Mouse (Mus musculus): ENCODE data around the gene Ak9. TPM values are rescaled to one million over a fixed set of nuclear protein-coding genes. Genes with fewer than 3 reads are reported as not detected.

Gene Ak9
- total and polyA plus RNA-seq, 3 experiments, result 0.21 TPM; not detected in 2

GRCm38 (mm10) chr10:41287618-41288017 is 16.2 kb upstream of the Ak9 start:
- no peak for TF ChIP-seq MXI1 (IDR thresholded peaks at IDR 0.05; ENCODE audit: low read depth, low read length)
- TF ChIP-seq MYB (IDR thresholded peaks at IDR 0.05; ENCODE audit: low read depth, low read length), result no peak
- TF ChIP-seq JUND (IDR thresholded peaks at IDR 0.05; ENCODE audit: low read depth, low read length), result no peak
- TF ChIP-seq ZNF384 (IDR thresholded peaks at IDR 0.05; ENCODE audit: low read depth, low read length), result no peak
- TF ChIP-seq NELFE (IDR thresholded peaks at IDR 0.05; ENCODE audit: low read depth, low read length), result no peak
- TF ChIP-seq POLR2AphosphoS2 (IDR thresholded peaks at IDR 0.05; ENCODE audit: low read length), result no peak
- no peak for TF ChIP-seq MAX (IDR thresholded peaks at IDR 0.05; ENCODE audit: low read length)
- no peak for TF ChIP-seq HCFC1 (IDR thresholded peaks at IDR 0.05; ENCODE audit: low read depth, low read length)
- TF ChIP-seq TCF12 (IDR thresholded peaks at IDR 0.05; ENCODE audit: low read depth, low read length), result no peak
- TF ChIP-seq POLR2AphosphoS5 (IDR thresholded peaks at IDR 0.05; ENCODE audit: borderline replicate concordance, low read depth, low read length), result no peak
- no peak for TF ChIP-seq USF2 (IDR thresholded peaks at IDR 0.05; ENCODE audit: borderline replicate concordance in 1 of 2, insufficient read depth in 1 of 2, low read depth in 1 of 2, low read length in 2 of 2)
- no peak for TF ChIP-seq ZKSCAN1 (IDR thresholded peaks at IDR 0.05; ENCODE audit: low read depth, low read length)
- no peak for TF ChIP-seq SIN3A (IDR thresholded peaks at IDR 0.05; ENCODE audit: low read length)
- Histone ChIP-seq H3K9me3 (replicated peaks; ENCODE audit: insufficient read depth, low read length) (no peaks in the 10 kb centered on the region), H3K4me1 (ENCODE audit: control insufficient read depth in 1 of 2, insufficient read depth in 2 of 2, low read length in 2 of 2) (0 out of 4 replicates have a peak, but pooled peaks cover 0 to 3% of the 10 kb centered on the region in 2 experiments), H3K79me2 (ENCODE audit: control insufficient read depth, insufficient read depth, low read length, poor library complexity) (no peaks in the 10 kb centered on the region), H3K36me3 (ENCODE audit: control insufficient read depth in 1 of 2, insufficient read depth in 2 of 2, low read length in 2 of 2) (no peaks in the 10 kb centered on the region), H3K27me3 (ENCODE audit: control insufficient read depth in 1 of 2, insufficient read depth in 2 of 2, low read length in 2 of 2) (no peaks in the 10 kb centered on the region), H3K27ac (ENCODE audit: control insufficient read depth, low read depth, low read length) (no peak overlapping the region), H3K9ac (ENCODE audit: control insufficient read depth, low read depth, low read length, poor library complexity, severe bottlenecking) (no peak overlapping the region), H3K4me3 (ENCODE audit: control insufficient read depth in 1 of 2, insufficient read depth in 1 of 2, low read depth in 2 of 2, low read length in 2 of 2) (no peak overlapping the region)
- DNase-seq (ENCODE audit: low read depth, low spot score), result no peak

- no peak overlapping the region for H3K27ac ChIP-seq (ENCODE audit: control insufficient read depth, low read depth, low read length)
Observed at GRCm38 (mm10) chr10:41288074-41288473, 15.7 kb upstream of the Ak9 start.

More at GRCm38 (mm10) chr10:41288074-41288473, 15.7 kb upstream of the Ak9 start:
- Histone ChIP-seq H3K9me3 (replicated peaks; ENCODE audit: insufficient read depth, low read length) (no peaks in the 10 kb centered on the region), H3K36me3 (ENCODE audit: control insufficient read depth in 1 of 2, insufficient read depth in 2 of 2, low read length in 2 of 2) (no peaks in the 10 kb centered on the region), H3K9ac (ENCODE audit: control insufficient read depth, low read depth, low read length, poor library complexity, severe bottlenecking) (no peak overlapping the region), H3K79me2 (ENCODE audit: control insufficient read depth, insufficient read depth, low read length, poor library complexity) (no peaks in the 10 kb centered on the region), H3K4me1 (ENCODE audit: control insufficient read depth in 1 of 2, insufficient read depth in 2 of 2, low read length in 2 of 2) (0 out of 4 replicates have a peak, but pooled peaks cover 0 to 3% of the 10 kb centered on the region in 2 experiments), H3K4me3 (ENCODE audit: control insufficient read depth in 1 of 2, insufficient read depth in 1 of 2, low read depth in 2 of 2, low read length in 2 of 2) (no peak overlapping the region), H3K27me3 (ENCODE audit: control insufficient read depth in 1 of 2, insufficient read depth in 2 of 2, low read length in 2 of 2) (no peaks in the 10 kb centered on the region)
- TF ChIP-seq ELF1 (IDR thresholded peaks at IDR 0.05; ENCODE audit: low read depth, low read length), result no peak
- TF ChIP-seq NRF1 (IDR thresholded peaks at IDR 0.05; ENCODE audit: insufficient read depth, low read depth, low read length, poor library complexity, severe bottlenecking), result no peak
- TF ChIP-seq MYB (IDR thresholded peaks at IDR 0.05; ENCODE audit: low read depth, low read length), result no peak
- no peak for TF ChIP-seq ZNF384 (IDR thresholded peaks at IDR 0.05; ENCODE audit: low read depth, low read length)
- no peak for TF ChIP-seq TAL1 (IDR thresholded peaks at IDR 0.05; ENCODE audit: low read length)
- no peak for TF ChIP-seq BHLHE40 (IDR thresholded peaks at IDR 0.05; ENCODE audit: borderline replicate concordance, low read depth, low read length)
- TF ChIP-seq SMC3 (IDR thresholded peaks at IDR 0.05; ENCODE audit: low read depth, low read length), result no peak
- no peak for TF ChIP-seq POLR2AphosphoS5 (IDR thresholded peaks at IDR 0.05; ENCODE audit: borderline replicate concordance, low read depth, low read length)
- TF ChIP-seq TBP (IDR thresholded peaks at IDR 0.05; ENCODE audit: low read depth, low read length), result no peak
- TF ChIP-seq MYC (IDR thresholded peaks at IDR 0.05; ENCODE audit: low read depth, low read length), result no peak
- TF ChIP-seq MXI1 (IDR thresholded peaks at IDR 0.05; ENCODE audit: low read depth, low read length), result no peak
- no peak for TF ChIP-seq GATA1 (IDR thresholded peaks at IDR 0.05; ENCODE audit: low read depth, low read length)
- TF ChIP-seq ETS1 (IDR thresholded peaks at IDR 0.05; ENCODE audit: low read depth, low read length), result no peak
- no peak for TF ChIP-seq KAT2A (conservative IDR thresholded peaks at IDR 0.05; ENCODE audit: low read depth, low read length)
- TF ChIP-seq CHD1 (IDR thresholded peaks at IDR 0.05; ENCODE audit: low read depth, low read length), result no peak
- no peak for TF ChIP-seq ZMIZ1 (IDR thresholded peaks at IDR 0.05; ENCODE audit: low read depth, low read length)
- no peak for DNase-seq (ENCODE audit: low read depth, low spot score)

Data from MEL (cell line).